Mouse (Mus musculus) brown adipose tissue, adult 24 weeks (tissue): ENCODE results near the gene Nod2. TPM values are rescaled to one million over a fixed set of nuclear protein-coding genes. Genes with fewer than 3 reads are reported as not detected.

Experiments used
- H3K27ac ChIP-seq: fragments of 200-500 bp; replicated peaks from 2 replicates; pipeline ENCODE4 v1.5.1; 2012; ENCODE audit warnings: low read depth, mild to moderate bottlenecking, low read length
- H3K4me1 ChIP-seq: fragments of 200-500 bp; 2 replicates; pipeline ENCODE4 v1.6.1; 2012; ENCODE audit warnings: low read length, mixed read lengths; ENCODE audit not compliant: control insufficient read depth, insufficient read depth, insufficient read length
- H3K4me3 ChIP-seq: fragments of 200-500 bp; 2 replicates; pipeline ENCODE4 v1.5.1; 2012; ENCODE audit warnings: low read depth, mild to moderate bottlenecking, low read length, moderate library complexity; ENCODE audit not compliant: insufficient read depth
- polyA plus RNA-seq: library from polyadenylated mRNA; stranded (reverse); fragments of >200 nt; gene quantifications from 2 replicates; pipeline ENCODE4 v1.2.4, GENCODE M21; 2012; ENCODE audit not compliant: missing spikeins, insufficient read depth, insufficient read length

The Nod2 gene
- polyA plus RNA-seq, 1 experiment = 0.24 TPM

- Histone ChIP-seq H3K4me3 (no peak overlapping the region), H3K4me1 (no peaks in the 10 kb centered on the region; the same call in 1 of the 2 replicates)
Measured at GRCm38 (mm10) chr8:88701611-88702010, 54.5 kb downstream of the Nod2 start.

DNA sequence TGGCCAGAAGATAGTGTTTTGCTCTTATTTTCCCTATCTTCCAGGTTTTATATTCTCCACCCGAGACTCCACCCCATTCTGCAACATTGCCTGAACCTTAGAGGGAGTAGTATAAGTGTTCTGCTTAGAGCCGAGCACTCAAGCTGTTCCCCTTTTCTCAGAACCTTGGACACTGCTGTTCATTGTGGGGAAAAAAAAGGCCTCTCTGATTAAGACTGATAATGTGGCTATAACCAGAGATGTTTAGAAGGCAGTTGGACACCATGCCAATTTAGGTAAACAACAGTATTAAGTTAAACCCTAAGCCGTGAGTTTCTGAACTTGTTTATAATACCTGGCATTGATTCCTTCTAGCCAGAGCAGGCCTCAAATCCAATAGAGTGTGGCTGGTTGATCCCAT is 55.7 kb downstream of the Nod2 start:
- no peak overlapping the region for H3K4me3 ChIP-seq
- no peak overlapping the region for H3K27ac ChIP-seq
- no peaks in the 10 kb centered on the region; the same call in 1 of the 2 replicates for H3K4me1 ChIP-seq

More at GRCm38 (mm10) chr8:88701611-88702010, 54.5 kb downstream of the Nod2 start:
- no peak overlapping the region for H3K27ac ChIP-seq

GRCm38 (mm10) chr8:88723256-88723963 is 76.3 kb downstream of the Nod2 start:
- Histone ChIP-seq H3K27ac (no peak overlapping the region), H3K4me1 (no peaks in the 10 kb centered on the region), H3K4me3 (no peak overlapping the region)

Other genes with a start within 250 kb of the Nod2 start
- gene Nkd1, start 126.0 kb upstream of the Nod2 start, polyA plus RNA-seq = 1.0 and 2.6 TPM in 2 replicates
- 1.2 and 1.9 TPM in 2 replicates for gene Snx20, start 11.2 kb upstream of the Nod2 start, polyA plus RNA-seq
- 8.1 and 8.9 TPM in 2 replicates for gene Cyld, start 49.7 kb downstream of the Nod2 start, polyA plus RNA-seq